Mouse (Mus musculus) CD4-positive, CD25-positive, alpha-beta regulatory T cell, adult 2 months (primary cell): Measurements from ENCODE around the gene Midn.
"Not testable (repeated sequence)": the region's sequence is repeated elsewhere in the genome, so short reads cannot be mapped to it uniquely, and the experiment has no call there.

Experiments
- DNase-seq: peaks from one replicate; pipeline ENCODE4 v3.0.0-alpha.2; 2012; ENCODE audit warnings: low read depth, low spot score

Midn gene

GRCm38 (mm10) chr10:80157141-80157929 is 9.3 kb downstream of the Midn start:
- DNase-seq, result no peak

- peak; percentile 85 for DNase-seq
These were observed 10.4 kb downstream of the Midn start for GRCm38 (mm10) chr10:80158307-80158986.

GRCm38 (mm10) chr10:80159021-80159560 is 11.0 kb downstream of the Midn start:
- peak; percentile 75 for DNase-seq

- peak; percentile 100 for DNase-seq
These were observed 11.7 kb downstream of the Midn start for GRCm38 (mm10) chr10:80159561-80160454.

- DNase-seq, result peak; percentile 66
These were observed 12.6 kb downstream of the Midn start for GRCm38 (mm10) chr10:80160455-80161371.

GRCm38 (mm10) chr10:80161522-80162242 is 13.6 kb downstream of the Midn start:
- DNase-seq, result peak; percentile 30

GRCm38 (mm10) chr10:80162243-80162608 is 14.2 kb downstream of the Midn start:
- no peak for DNase-seq

- no peak for DNase-seq
These were observed 14.7 kb downstream of the Midn start for GRCm38 (mm10) chr10:80162716-80163299.

- DNase-seq, result no peak
These were observed 15.6 kb downstream of the Midn start for GRCm38 (mm10) chr10:80163721-80164120.

- no peak for DNase-seq
These were observed 16.3 kb downstream of the Midn start for GRCm38 (mm10) chr10:80164161-80164997.

GRCm38 (mm10) chr10:80164998-80165344 is 16.9 kb downstream of the Midn start:
- peak; percentile 94 for DNase-seq

- DNase-seq, result peak; percentile 20
These were observed 17.5 kb downstream of the Midn start, which contains the start of gene Cirbp for GRCm38 (mm10) chr10:80165392-80166128. Gene Cirbp (plus strand): TSS chr10:80165985.

GRCm38 (mm10) chr10:80166136-80166535 is 18.1 kb downstream of the Midn start:
- DNase-seq, result not testable (repeated sequence)

GRCm38 (mm10) chr10:80167460-80168037 is 19.5 kb downstream of the Midn start:
- peak; percentile 99 for DNase-seq

- peak; percentile 92 for DNase-seq
These were observed 20.1 kb downstream of the Midn start for GRCm38 (mm10) chr10:80168038-80168661.

- no peak for DNase-seq
These were observed 21.0 kb downstream of the Midn start for GRCm38 (mm10) chr10:80169070-80169469.

- peak; percentile 12 for DNase-seq
These were observed 21.6 kb downstream of the Midn start for GRCm38 (mm10) chr10:80169651-80170050.
